Mouse (Mus musculus): Measurements from ENCODE around the gene Gls. TPM values are rescaled to one million over a fixed set of nuclear protein-coding genes. Genes with fewer than 3 reads are reported as not detected.
A peak's percentile ranks its signal among the peaks of the same experiment; 100 is the strongest.

Gene Gls
- polyA plus RNA-seq, 1 experiment from 2014 or later, result 45.6 TPM

DNA sequence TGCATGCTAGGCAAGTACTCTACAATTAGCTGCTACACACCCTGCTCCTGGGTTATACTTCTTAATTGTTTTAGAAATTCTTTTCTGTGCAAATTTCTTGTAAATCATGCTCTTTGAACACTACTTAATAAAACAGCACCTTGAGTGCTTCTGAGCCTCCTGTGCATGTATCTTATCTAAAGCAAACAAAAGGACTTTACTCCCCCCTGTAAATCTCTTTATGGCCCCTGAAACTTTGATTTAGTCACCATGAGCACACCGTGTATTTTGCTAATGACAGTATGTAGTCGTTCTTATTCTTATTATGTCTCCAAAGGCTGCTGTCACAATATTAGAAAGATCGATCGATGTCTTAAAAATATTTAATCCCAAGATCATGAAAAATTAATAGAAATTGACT lies 23.9 kb upstream of the Gls start:
- no peak overlapping the region for H3K9ac ChIP-seq (ENCODE audit: low read length)
- H3K4me2 ChIP-seq (ENCODE audit: low read length), result no peak overlapping the region
- H3K4me1 ChIP-seq (ENCODE audit: control insufficient read depth in 2 of 2, insufficient read depth in 2 of 2, low read length in 2 of 2), result peaks cover 0 to 6% of the 10 kb centered on the region in 2 experiments; a peak in 2 of 4 replicates
- no peak overlapping the region for H3K27ac ChIP-seq (replicated peaks in 1 of 2; ENCODE audit: control insufficient read depth in 1 of 2, insufficient read depth in 1 of 2, low read depth in 2 of 2, low read length in 2 of 2)
- H3K27me3 ChIP-seq (ENCODE audit: control insufficient read depth, insufficient read depth, low read length), result no peaks in the 10 kb centered on the region
- H3K9me3 ChIP-seq (ENCODE audit: control insufficient read depth, low read length), result no peaks in the 10 kb centered on the region
- no peaks in the 10 kb centered on the region for H3K36me3 ChIP-seq (ENCODE audit: control insufficient read depth, insufficient read depth, low read length)
- H3K4me3 ChIP-seq (ENCODE audit: control insufficient read depth in 1 of 2, insufficient read depth in 1 of 2, low read depth in 1 of 2, low read length in 2 of 2), result no peak overlapping the region
- WGBS, result 70% methylated on average over 4 of the region's 4 CpGs
- ATAC-seq (ENCODE audit: insufficient number of reproducible peaks, insufficient read depth, low FRiP score, low read depth), result no peak

DNA sequence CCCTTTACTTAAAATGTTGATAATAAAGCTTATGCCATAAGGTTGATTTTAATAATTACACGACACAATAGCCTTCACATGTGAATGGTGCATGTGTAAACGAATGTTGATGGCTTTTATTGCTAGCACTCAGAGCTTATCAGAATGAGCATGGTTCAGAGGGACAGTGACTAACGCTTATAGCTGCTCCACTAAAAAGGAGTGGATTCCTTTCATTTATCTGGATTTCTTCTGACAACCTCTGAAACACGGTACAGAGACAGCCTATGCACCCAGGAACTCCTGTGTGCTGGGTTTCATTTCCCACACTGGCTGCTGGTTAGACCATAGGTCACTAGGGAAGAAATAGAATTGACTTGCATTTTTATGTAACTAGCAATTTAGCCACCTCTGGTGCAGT lies 23.2 kb upstream of the Gls start:
- 58% methylated on average over 4 of the region's 4 CpGs for WGBS
- ATAC-seq (ENCODE audit: insufficient number of reproducible peaks, insufficient read depth, low FRiP score, low read depth), result no peak
- Histone ChIP-seq H3K27ac (replicated peaks in 1 of 2; ENCODE audit: control insufficient read depth in 1 of 2, insufficient read depth in 1 of 2, low read depth in 2 of 2, low read length in 2 of 2) (no peak overlapping the region), H3K36me3 (ENCODE audit: control insufficient read depth, insufficient read depth, low read length) (no peaks in the 10 kb centered on the region), H3K4me3 (ENCODE audit: control insufficient read depth in 1 of 2, insufficient read depth in 1 of 2, low read depth in 1 of 2, low read length in 2 of 2) (no peak overlapping the region), H3K4me1 (ENCODE audit: control insufficient read depth in 2 of 2, insufficient read depth in 2 of 2, low read length in 2 of 2) (peaks cover 2 to 14% of the 10 kb centered on the region in 2 experiments; a peak in 3 of 4 replicates), H3K27me3 (ENCODE audit: control insufficient read depth, insufficient read depth, low read length) (no peaks in the 10 kb centered on the region), H3K4me2 (ENCODE audit: low read length) (no peak overlapping the region), H3K9me3 (ENCODE audit: control insufficient read depth, low read length) (no peaks in the 10 kb centered on the region), H3K9ac (ENCODE audit: low read length) (no peak overlapping the region)

DNA sequence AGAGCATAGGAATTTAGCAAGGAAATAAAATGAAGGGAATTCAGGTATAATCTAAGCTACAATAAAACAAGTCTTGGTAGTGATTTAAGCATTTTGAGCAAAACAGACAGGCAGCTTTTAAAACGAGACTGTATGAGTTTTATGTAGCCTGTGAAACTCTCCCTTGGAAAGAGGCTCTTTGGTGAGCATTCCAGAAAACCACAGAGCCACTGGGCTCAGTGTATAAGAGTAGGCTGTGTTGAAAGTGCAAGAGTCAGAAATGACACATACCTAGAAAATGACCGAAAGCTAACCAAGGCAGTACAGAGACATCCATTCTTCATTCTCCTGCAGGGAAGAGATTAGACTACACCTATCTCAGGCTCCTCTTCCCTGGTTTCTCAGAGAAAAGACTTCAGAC lies 21.4 kb upstream of the Gls start:
- H3K4me2 ChIP-seq (ENCODE audit: low read length), result no peak overlapping the region
- H3K36me3 ChIP-seq (ENCODE audit: control insufficient read depth, insufficient read depth, low read length), result no peaks in the 10 kb centered on the region
- H3K4me3 ChIP-seq (ENCODE audit: control insufficient read depth in 1 of 2, insufficient read depth in 1 of 2, low read depth in 1 of 2, low read length in 2 of 2), result no peak overlapping the region
- H3K9me3 ChIP-seq (ENCODE audit: control insufficient read depth, low read length), result no peaks in the 10 kb centered on the region
- WGBS, result 69% methylated on average over 2 of the region's 2 CpGs
- peaks cover 6 to 25% of the 10 kb centered on the region in 2 experiments; a peak in 3 of 4 replicates for H3K4me1 ChIP-seq (ENCODE audit: control insufficient read depth in 2 of 2, insufficient read depth in 2 of 2, low read length in 2 of 2)
- no peaks in the 10 kb centered on the region for H3K27me3 ChIP-seq (ENCODE audit: control insufficient read depth, insufficient read depth, low read length)
- H3K27ac ChIP-seq (replicated peaks in 1 of 2; ENCODE audit: control insufficient read depth in 1 of 2, insufficient read depth in 1 of 2, low read depth in 2 of 2, low read length in 2 of 2), result no peak overlapping the region
- no peak for ATAC-seq (ENCODE audit: insufficient number of reproducible peaks, insufficient read depth, low FRiP score, low read depth)
- H3K9ac ChIP-seq (ENCODE audit: low read length), result no peak overlapping the region

DNA sequence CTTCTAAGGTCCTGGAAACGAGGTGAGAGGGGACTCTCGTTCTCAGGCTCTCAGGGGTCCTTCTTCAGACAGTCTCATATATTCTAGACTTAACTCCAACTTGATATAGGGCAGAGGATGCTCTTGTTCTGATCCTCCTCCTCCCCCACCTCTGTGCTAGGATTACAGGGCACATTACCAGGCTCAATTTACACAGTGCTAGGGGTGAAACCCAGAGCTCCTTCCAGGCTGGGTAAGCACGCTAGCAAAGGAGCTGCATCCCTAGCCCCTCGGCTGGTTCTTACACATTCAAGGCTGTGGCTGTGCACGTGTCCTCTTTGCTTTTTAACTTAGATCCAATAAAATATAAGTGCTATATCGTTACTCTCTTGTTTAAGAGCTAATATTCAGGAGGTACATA lies 20.4 kb upstream of the Gls start:
- Histone ChIP-seq H3K9me3 (ENCODE audit: control insufficient read depth, low read length) (no peaks in the 10 kb centered on the region), H3K4me1 (ENCODE audit: control insufficient read depth in 2 of 2, insufficient read depth in 2 of 2, low read length in 2 of 2) (peaks cover 6 to 25% of the 10 kb centered on the region in 2 experiments; a peak in 3 of 4 replicates), H3K27ac (replicated peaks in 1 of 2; ENCODE audit: control insufficient read depth in 1 of 2, insufficient read depth in 1 of 2, low read depth in 2 of 2, low read length in 2 of 2) (no peak overlapping the region), H3K36me3 (ENCODE audit: control insufficient read depth, insufficient read depth, low read length) (no peaks in the 10 kb centered on the region), H3K9ac (ENCODE audit: low read length) (no peak overlapping the region), H3K4me2 (ENCODE audit: low read length) (no peak overlapping the region), H3K4me3 (ENCODE audit: control insufficient read depth in 1 of 2, insufficient read depth in 1 of 2, low read depth in 1 of 2, low read length in 2 of 2) (no peak overlapping the region), H3K27me3 (ENCODE audit: control insufficient read depth, insufficient read depth, low read length) (no peaks in the 10 kb centered on the region)
- WGBS, result 81% methylated on average over 6 of the region's 6 CpGs
- ATAC-seq (ENCODE audit: insufficient number of reproducible peaks, insufficient read depth, low FRiP score, low read depth), result no peak

DNA sequence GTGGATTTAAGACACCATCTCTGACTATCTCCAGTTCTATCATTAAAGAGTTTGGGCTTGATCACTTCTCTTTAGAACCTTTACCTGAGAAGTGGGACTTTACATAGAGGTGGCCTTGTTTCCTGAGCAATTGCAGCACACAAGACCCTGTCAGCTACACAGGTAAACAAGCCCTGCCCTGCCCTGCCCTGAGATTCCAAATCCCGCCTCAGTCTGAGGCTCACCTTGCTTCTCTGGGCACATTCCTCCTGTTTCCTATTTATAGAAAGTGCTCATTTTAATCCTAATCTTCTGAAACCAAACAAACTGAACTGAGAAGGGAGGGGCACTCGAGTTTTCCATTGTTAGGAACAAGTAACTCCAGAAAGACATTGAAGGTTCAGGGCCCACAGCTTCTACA lies 19.4 kb upstream of the Gls start:
- no peaks in the 10 kb centered on the region for H3K36me3 ChIP-seq (ENCODE audit: control insufficient read depth, insufficient read depth, low read length)
- H3K27me3 ChIP-seq (ENCODE audit: control insufficient read depth, insufficient read depth, low read length), result no peaks in the 10 kb centered on the region
- H3K9ac ChIP-seq (ENCODE audit: low read length), result no peak overlapping the region
- no peak overlapping the region for H3K4me2 ChIP-seq (ENCODE audit: low read length)
- H3K9me3 ChIP-seq (ENCODE audit: control insufficient read depth, low read length), result no peaks in the 10 kb centered on the region
- H3K4me3 ChIP-seq (ENCODE audit: control insufficient read depth in 1 of 2, insufficient read depth in 1 of 2, low read depth in 1 of 2, low read length in 2 of 2), result no peak overlapping the region
- H3K27ac ChIP-seq (replicated peaks in 1 of 2; ENCODE audit: control insufficient read depth in 1 of 2, insufficient read depth in 1 of 2, low read depth in 2 of 2, low read length in 2 of 2), result no peak overlapping the region
- 43% methylated on average over 2 of the region's 2 CpGs for WGBS
- no peak for ATAC-seq (ENCODE audit: insufficient number of reproducible peaks, insufficient read depth, low FRiP score, low read depth)
- H3K4me1 ChIP-seq (ENCODE audit: control insufficient read depth in 2 of 2, insufficient read depth in 2 of 2, low read length in 2 of 2), result peaks cover 6 to 25% of the 10 kb centered on the region in 2 experiments; a peak in 3 of 4 replicates

DNA sequence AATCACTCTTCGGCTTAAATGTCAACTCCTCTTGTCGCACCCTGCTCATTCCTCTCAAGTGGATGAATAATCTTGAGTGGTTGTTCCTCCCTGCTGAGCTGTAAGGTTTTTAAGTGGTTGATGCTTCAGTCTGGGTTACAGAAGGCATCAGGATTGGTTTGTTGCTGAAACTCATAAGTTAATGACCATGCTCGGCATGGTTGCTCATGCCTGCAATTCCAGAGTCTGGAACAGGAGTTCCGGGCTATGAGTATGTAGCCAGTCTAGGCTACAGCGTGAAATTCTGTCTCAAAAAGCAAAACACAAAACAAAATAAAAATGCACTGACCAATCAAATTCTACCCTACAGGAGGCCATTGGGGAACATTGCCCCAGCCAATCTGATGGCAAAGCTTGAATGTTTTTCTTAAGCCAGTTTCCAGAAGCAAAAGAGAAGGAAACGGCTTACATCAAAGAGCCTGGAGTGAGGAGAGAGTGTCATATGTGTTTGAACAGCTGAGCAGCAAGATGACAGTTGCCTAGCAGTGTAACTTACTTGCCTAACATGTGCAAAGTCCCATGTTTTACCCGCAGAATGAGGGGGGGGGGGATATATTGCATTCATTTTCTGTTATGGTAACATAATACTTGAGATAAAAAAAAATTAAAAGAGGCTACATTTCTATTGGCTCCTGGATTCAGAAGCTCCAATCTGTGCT lies 18.2 kb upstream of the Gls start:
- no peak overlapping the region for H3K4me3 ChIP-seq (ENCODE audit: control insufficient read depth in 1 of 2, insufficient read depth in 1 of 2, low read depth in 1 of 2, low read length in 2 of 2)
- no peaks in the 10 kb centered on the region for H3K36me3 ChIP-seq (ENCODE audit: control insufficient read depth, insufficient read depth, low read length)
- 40% methylated on average over 7 of the region's 7 CpGs for WGBS
- H3K9ac ChIP-seq (ENCODE audit: low read length), result no peak overlapping the region
- H3K4me2 ChIP-seq (ENCODE audit: low read length), result peak overlapping the region; percentile 34; the same call in 1 of the 2 replicates
- no peaks in the 10 kb centered on the region for H3K27me3 ChIP-seq (ENCODE audit: control insufficient read depth, insufficient read depth, low read length)
- peak overlapping the region; percentile 14 to 15; a peak in 2 of 4 replicates for H3K27ac ChIP-seq (replicated peaks in 1 of 2; ENCODE audit: control insufficient read depth in 1 of 2, insufficient read depth in 1 of 2, low read depth in 2 of 2, low read length in 2 of 2)
- H3K4me1 ChIP-seq (ENCODE audit: control insufficient read depth in 2 of 2, insufficient read depth in 2 of 2, low read length in 2 of 2), result peaks cover 6 to 25% of the 10 kb centered on the region in 2 experiments; a peak in 3 of 4 replicates
- no peak for ATAC-seq (ENCODE audit: insufficient number of reproducible peaks, insufficient read depth, low FRiP score, low read depth)
- H3K9me3 ChIP-seq (ENCODE audit: control insufficient read depth, low read length), result no peaks in the 10 kb centered on the region

DNA sequence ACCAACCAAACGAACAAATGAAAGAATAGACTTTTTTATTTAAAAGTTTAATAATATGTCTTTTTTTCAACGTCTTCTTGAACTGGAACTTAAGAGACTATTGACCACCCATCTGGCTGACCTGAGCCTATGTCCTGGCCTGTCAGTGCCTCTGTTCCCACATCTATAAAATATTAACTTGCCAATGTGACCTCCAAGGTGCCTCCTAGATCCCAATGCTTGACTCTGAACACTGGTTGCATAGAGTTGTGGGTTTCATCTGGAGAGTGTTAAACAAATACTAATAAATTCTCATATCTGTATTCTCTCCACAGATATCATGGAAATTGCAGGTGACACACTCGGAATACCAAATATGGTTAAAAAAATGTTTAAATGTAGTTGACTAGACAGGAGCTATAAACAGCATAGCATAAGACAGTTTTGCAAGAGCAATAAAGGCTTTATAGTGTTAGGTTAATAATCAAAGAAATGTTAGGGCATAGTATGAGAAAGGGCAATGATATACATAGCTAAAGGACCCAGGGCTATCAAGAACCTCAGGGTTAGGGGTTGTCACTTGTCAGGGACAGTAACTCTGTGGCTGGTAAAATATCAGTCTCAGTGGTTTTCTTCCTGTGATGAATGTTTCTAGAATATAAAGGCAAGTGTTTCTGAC lies 16.0 kb upstream of the Gls start:
- Histone ChIP-seq H3K36me3 (ENCODE audit: control insufficient read depth, insufficient read depth, low read length) (no peaks in the 10 kb centered on the region), H3K4me3 (ENCODE audit: control insufficient read depth in 1 of 2, insufficient read depth in 1 of 2, low read depth in 1 of 2, low read length in 2 of 2) (no peak overlapping the region), H3K9ac (ENCODE audit: low read length) (no peak overlapping the region), H3K4me2 (ENCODE audit: low read length) (no peak overlapping the region), H3K27ac (replicated peaks in 1 of 2; ENCODE audit: control insufficient read depth in 1 of 2, insufficient read depth in 1 of 2, low read depth in 2 of 2, low read length in 2 of 2) (no peak overlapping the region), H3K4me1 (ENCODE audit: control insufficient read depth in 2 of 2, insufficient read depth in 2 of 2, low read length in 2 of 2) (peaks cover 6 to 25% of the 10 kb centered on the region in 2 experiments; a peak in 3 of 4 replicates), H3K9me3 (ENCODE audit: control insufficient read depth, low read length) (no peaks in the 10 kb centered on the region), H3K27me3 (ENCODE audit: control insufficient read depth, insufficient read depth, low read length) (no peaks in the 10 kb centered on the region)
- WGBS, result 84% methylated on average over 3 of the region's 3 CpGs
- no peak for ATAC-seq (ENCODE audit: insufficient number of reproducible peaks, insufficient read depth, low FRiP score, low read depth)

Data from heart, embryonic 14.5 days (tissue).